Mouse (Mus musculus) kidney, embryonic 14.5 days (tissue): ENCODE measurements around the gene 6030408B16Rik. TPM values are rescaled to one million over a fixed set of nuclear protein-coding genes. Genes with fewer than 3 reads are reported as not detected.

ENCODE experiments used
- ATAC-seq: fragments of 200-750 bp; cut with Nextera tagmentation; 2 replicates; pipeline ENCODE4 v1.8.0; 2017; ENCODE audit warnings: moderate number of reproducible peaks, mild to moderate bottlenecking, moderate TSS enrichment, moderate library complexity; ENCODE audit not compliant: low FRiP score, low TSS enrichment
- H3K27ac ChIP-seq: fragments of 300-500 bp; sonication (generic); 2 replicates; pipeline ENCODE4 v1.5.1; 2014; ENCODE audit warnings: low read depth, mild to moderate bottlenecking, low read length, moderate library complexity, mixed read lengths
- H3K27me3 ChIP-seq: fragments of 300-500 bp; sonication (generic); 2 replicates; pipeline ENCODE4 v1.6.1; 2014; ENCODE audit warnings: mild to moderate bottlenecking, low read length; ENCODE audit not compliant: control insufficient read depth, insufficient read depth
- H3K36me3 ChIP-seq: fragments of 300-500 bp; sonication (generic); 2 replicates; pipeline ENCODE4 v1.6.1; 2014; ENCODE audit warnings: low read length, mixed read lengths; ENCODE audit not compliant: control insufficient read depth, insufficient read depth
- H3K4me1 ChIP-seq: fragments of 300-500 bp; sonication (generic); 2 replicates; pipeline ENCODE4 v1.6.1; 2014; ENCODE audit warnings: low read length, mixed read lengths; ENCODE audit not compliant: control insufficient read depth, insufficient read depth
- H3K4me2 ChIP-seq: fragments of 300-500 bp; sonication (generic); replicated peaks from 2 replicates; pipeline ENCODE4 v1.6.1; 2014; ENCODE audit warnings: low read depth, mild to moderate bottlenecking, low read length
- H3K4me3 ChIP-seq: fragments of 300-500 bp; sonication (generic); 2 replicates; pipeline ENCODE4 v1.5.1; 2014; ENCODE audit warnings: mild to moderate bottlenecking, low read length
- H3K9ac ChIP-seq: fragments of 300-500 bp; sonication (generic); 2 replicates; pipeline ENCODE4 v1.6.1; 2014; ENCODE audit warnings: low read depth, mild to moderate bottlenecking, low read length, moderate library complexity
- H3K9me3 ChIP-seq: fragments of 300-500 bp; sonication (generic); 2 replicates; pipeline ENCODE4 v1.6.1; 2016; ENCODE audit warnings: low read length; ENCODE audit not compliant: control insufficient read depth
- WGBS: fragments of 180-500 bp; shearing (Covaris S2); extraction: QIAGEN DNeasy Blood & Tissue Kit; methylation state at CpG from one replicate; pipeline ENCODE4 v1.1.7; 2014; 5-methylcytosine and 5-hydroxymethylcytosine counted together
- polyA plus RNA-seq: library from polyadenylated mRNA; unstranded; fragments of >200 nt; fragmentation: Nextera tagmentation; extraction: Ambion mirVana; gene quantifications from 2 replicates; pipeline ENCODE4 v1.2.1, GENCODE M21; 2014

6030408B16Rik gene
- polyA plus RNA-seq, 1 experiment from 2014 or later = 25.8 TPM

DNA sequence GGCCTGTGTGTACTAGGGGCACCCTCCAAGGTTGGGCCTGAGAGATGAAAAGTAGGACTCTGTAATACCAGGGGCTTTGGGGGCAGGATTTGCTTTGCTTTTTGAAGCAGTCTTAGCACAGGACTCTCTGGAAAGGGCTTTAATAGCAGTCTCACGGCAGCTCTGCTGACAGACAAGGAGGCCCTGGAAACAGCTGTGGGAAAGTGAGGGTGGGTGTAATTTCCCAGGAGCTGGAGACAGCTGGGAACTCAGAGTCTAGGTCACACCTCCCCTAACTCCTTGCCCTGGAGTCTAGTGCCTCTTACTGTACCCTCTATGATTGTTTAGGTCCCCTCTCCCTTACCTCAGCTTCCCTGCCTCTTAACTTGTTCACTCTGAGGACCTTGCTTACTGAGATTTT, 40.2 kb downstream of the 6030408B16Rik start:
- ATAC-seq = no peak
- Histone ChIP-seq H3K9ac (no peak overlapping the region), H3K36me3 (no peaks in the 10 kb centered on the region), H3K4me1 (no peaks in the 10 kb centered on the region), H3K27me3 (no peaks in the 10 kb centered on the region), H3K4me3 (no peak overlapping the region), H3K4me2 (no peak overlapping the region), H3K27ac (no peak overlapping the region), H3K9me3 (no peaks in the 10 kb centered on the region)
- WGBS = 10% methylated on average over 1 of the region's 1 CpGs

DNA sequence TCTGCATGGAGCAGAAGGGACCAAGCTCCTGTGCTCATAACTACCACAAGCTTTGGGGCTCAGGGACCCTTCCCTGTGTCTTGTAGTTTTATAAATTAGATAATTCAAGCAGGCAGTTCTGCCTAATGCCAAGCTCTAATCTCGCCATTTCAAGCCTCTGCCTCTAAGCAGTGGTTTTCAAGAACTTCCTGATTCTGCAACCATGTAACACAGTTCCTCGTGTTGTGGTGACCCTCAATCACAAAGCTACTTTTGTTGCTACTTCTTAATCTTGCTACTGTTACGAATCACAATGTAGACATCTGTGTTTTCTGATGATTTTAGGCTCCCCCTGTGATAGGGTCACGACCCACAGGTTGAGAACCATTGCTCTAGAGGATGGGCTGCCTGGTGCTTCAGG, 40.6 kb downstream of the 6030408B16Rik start:
- no peak for ATAC-seq
- WGBS = 67% methylated on average over 4 of the region's 4 CpGs
- Histone ChIP-seq H3K9ac (no peak overlapping the region), H3K36me3 (no peaks in the 10 kb centered on the region), H3K4me1 (no peaks in the 10 kb centered on the region), H3K27ac (no peak overlapping the region), H3K4me3 (no peak overlapping the region), H3K4me2 (no peak overlapping the region), H3K9me3 (no peaks in the 10 kb centered on the region), H3K27me3 (no peaks in the 10 kb centered on the region)

DNA sequence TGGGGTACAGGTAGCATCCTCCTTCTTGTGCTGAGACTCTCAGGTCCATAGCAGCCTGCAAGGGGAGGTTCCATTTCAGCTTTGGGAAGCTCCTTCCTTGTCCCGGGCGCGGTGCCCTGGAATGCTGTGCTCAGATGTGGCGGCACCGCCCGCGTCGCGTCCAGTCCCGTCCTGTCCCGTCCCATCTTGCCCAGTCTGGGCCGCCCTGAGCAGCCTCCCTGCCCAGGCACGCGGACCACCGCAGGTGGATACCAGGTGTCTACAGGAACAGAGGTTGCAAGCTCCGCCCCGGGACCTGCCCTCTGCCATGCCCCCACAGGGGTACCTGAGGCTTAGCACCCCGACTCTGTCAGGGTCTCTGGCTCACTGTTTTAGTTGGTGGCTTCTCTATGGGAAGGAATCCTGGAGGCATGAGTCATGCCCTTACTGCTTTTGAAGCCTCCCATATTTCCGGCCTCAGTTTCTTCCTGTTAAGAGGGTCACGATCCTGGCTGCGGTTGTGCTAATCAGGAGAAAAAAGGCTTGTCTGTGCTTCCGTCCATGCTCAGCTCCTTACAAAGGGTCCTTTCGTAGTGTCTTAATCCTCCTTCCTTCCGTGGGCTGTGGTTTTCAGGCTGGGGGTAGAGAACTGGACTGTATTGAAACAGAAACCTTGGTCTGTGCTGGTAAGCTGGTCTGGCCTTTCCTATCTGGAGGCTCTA, 43.6 kb downstream of the 6030408B16Rik start:
- H3K4me2 ChIP-seq = no peak overlapping the region
- H3K9ac ChIP-seq = 0 out of 2 replicates have a peak overlapping the region, but pooled peaks have one; percentile 18
- 57% methylated on average over 21 of the region's 24 CpGs for WGBS
- peak overlapping the region; percentile 47; the same call in 1 of the 2 replicates for H3K27ac ChIP-seq
- no peak for ATAC-seq
- no peak overlapping the region for H3K4me3 ChIP-seq
- no peaks in the 10 kb centered on the region for H3K4me1 ChIP-seq
- H3K27me3 ChIP-seq = no peaks in the 10 kb centered on the region
- H3K9me3 ChIP-seq = no peaks in the 10 kb centered on the region
- H3K36me3 ChIP-seq = no peaks in the 10 kb centered on the region

GRCm38 (mm10) chr15:101338359-101338758, 45.3 kb downstream of the 6030408B16Rik start:
- Histone ChIP-seq H3K27me3 (no peaks in the 10 kb centered on the region), H3K4me3 (no peak overlapping the region), H3K4me1 (no peaks in the 10 kb centered on the region), H3K36me3 (no peaks in the 10 kb centered on the region), H3K9ac (no peak overlapping the region), H3K27ac (no peak overlapping the region), H3K9me3 (no peaks in the 10 kb centered on the region), H3K4me2 (no peak overlapping the region)
- ATAC-seq = no peak
- 78% methylated on average over 4 of the region's 4 CpGs for WGBS

GRCm38 (mm10) chr15:101339537-101339936, 46.5 kb downstream of the 6030408B16Rik start:
- ATAC-seq = peak; percentile 87
- Histone ChIP-seq H3K4me2 (no peak overlapping the region), H3K4me1 (no peaks in the 10 kb centered on the region), H3K9ac (no peak overlapping the region), H3K36me3 (no peaks in the 10 kb centered on the region), H3K27ac (no peak overlapping the region), H3K9me3 (no peaks in the 10 kb centered on the region), H3K27me3 (no peaks in the 10 kb centered on the region), H3K4me3 (no peak overlapping the region)
- 0% methylated on average over 2 of the region's 2 CpGs for WGBS

- no peak for ATAC-seq
These were observed 48.9 kb downstream of the 6030408B16Rik start for GRCm38 (mm10) chr15:101341797-101342515.

More at GRCm38 (mm10) chr15:101341797-101342515, 48.9 kb downstream of the 6030408B16Rik start:
- H3K27me3 ChIP-seq = no peaks in the 10 kb centered on the region
- no peaks in the 10 kb centered on the region for H3K4me1 ChIP-seq
- no peak overlapping the region for H3K27ac ChIP-seq
- 72% methylated on average over 5 of the region's 5 CpGs for WGBS
- H3K9me3 ChIP-seq = no peaks in the 10 kb centered on the region
- H3K4me2 ChIP-seq = no peak overlapping the region
- H3K36me3 ChIP-seq = no peaks in the 10 kb centered on the region
- no peak overlapping the region for H3K4me3 ChIP-seq
- no peak overlapping the region for H3K9ac ChIP-seq

Other genes starting within 250 kb of the 6030408B16Rik start
- gene Gm47841, start 245.8 kb upstream of the 6030408B16Rik start, polyA plus RNA-seq = not detected in 2 replicates
- gene Fignl2, start 214.6 kb upstream of the 6030408B16Rik start, polyA plus RNA-seq = 0.58 and 0.73 TPM in 2 replicates
- not detected in 2 replicates for gene Ankrd33, start 177.5 kb upstream of the 6030408B16Rik start, polyA plus RNA-seq
- 6.3 and 8.8 TPM in 2 replicates for gene Acvrl1, start 164.7 kb upstream of the 6030408B16Rik start, polyA plus RNA-seq
- 6.0 and 7.2 TPM in 2 replicates for gene Acvr1b, start 119.1 kb upstream of the 6030408B16Rik start, polyA plus RNA-seq
- gene Grasp, start 69.0 kb upstream of the 6030408B16Rik start, polyA plus RNA-seq = 5.0 and 5.7 TPM in 2 replicates
- 4.5 and 5.0 TPM in 2 replicates for gene Nr4a1, start 38.9 kb upstream of the 6030408B16Rik start, polyA plus RNA-seq
- gene Atg101, start 8.9 kb upstream of the 6030408B16Rik start, polyA plus RNA-seq = 71.8 and 76.5 TPM in 2 replicates
- gene Krt80, start 77.0 kb downstream of the 6030408B16Rik start, polyA plus RNA-seq = 2.4 and 3.6 TPM in 2 replicates
- gene Krt7, start 117.8 kb downstream of the 6030408B16Rik start, polyA plus RNA-seq = 34.6 and 44.0 TPM in 2 replicates
- not detected in 2 replicates for gene Krt87, start 145.6 kb downstream of the 6030408B16Rik start, polyA plus RNA-seq
- gene Krt88, start 154.5 kb downstream of the 6030408B16Rik start, polyA plus RNA-seq = 0.21 TPM in 1 of 2 replicates, not detected in the other
- not detected in 2 replicates for gene Krt81, start 170.5 kb downstream of the 6030408B16Rik start, polyA plus RNA-seq
- gene Krt86, start 180.3 kb downstream of the 6030408B16Rik start, polyA plus RNA-seq = not detected in 2 replicates
- gene Krt83, start 198.3 kb downstream of the 6030408B16Rik start, polyA plus RNA-seq = not detected in 2 replicates
- not detected in 2 replicates for gene Gm49425, start 224.0 kb downstream of the 6030408B16Rik start, polyA plus RNA-seq
- gene Krt84, start 239.6 kb downstream of the 6030408B16Rik start, polyA plus RNA-seq = not detected in 2 replicates